Mouse (Mus musculus) testis, adult 2 months (tissue): ENCODE results near the gene Rhbdl3.

Experiments used
- CTCF ChIP-seq: fragments of 200-500 bp; IDR thresholded peaks from 2 replicates; pipeline ENCODE4 v1.5.1; 2012; ENCODE audit warnings: low read depth, mild to moderate bottlenecking, inconsistent platforms, low read length, moderate library complexity; ENCODE audit not compliant: control insufficient read depth, insufficient read depth, insufficient replicate concordance
- POLR2A ChIP-seq: fragments of 200-500 bp; IDR thresholded peaks from 2 replicates; pipeline ENCODE4 v1.6.1; 2012; ENCODE audit warnings: low read depth, mild to moderate bottlenecking, inconsistent platforms, low read length, moderate library complexity; ENCODE audit not compliant: control insufficient read depth

- TF ChIP-seq POLR2A (no peak), CTCF (no peak)
Measured at GRCm38 (mm10) chr11:80385055-80385454, 84.3 kb downstream of the Rhbdl3 start.
